Mouse (Mus musculus): ENCODE data around the gene Wfdc3.
"Not testable (repeated sequence)": the region's sequence is repeated elsewhere in the genome, so short reads cannot be mapped to it uniquely, and the experiment has no call there.

The Wfdc3 gene

GRCm38 (mm10) chr2:164734839-164735238 is 10.9 kb downstream of the Wfdc3 start:
- no peak for DNase-seq

- no peak for DNase-seq
Observed at GRCm38 (mm10) chr2:164733259-164733658, 12.5 kb downstream of the Wfdc3 start.

- no peak for DNase-seq
Observed at GRCm38 (mm10) chr2:164731719-164732118, 14.0 kb downstream of the Wfdc3 start.

- DNase-seq: peak; percentile 77 to 78
Observed at GRCm38 (mm10) chr2:164725895-164726619, 19.7 kb downstream of the Wfdc3 start.

GRCm38 (mm10) chr2:164723276-164723675 is 22.5 kb downstream of the Wfdc3 start:
- DNase-seq: no peak

GRCm38 (mm10) chr2:164716194-164716786 is 29.4 kb downstream of the Wfdc3 start:
- not testable (repeated sequence) for DNase-seq

GRCm38 (mm10) chr2:164715005-164715404 is 30.7 kb downstream of the Wfdc3 start, which contains the start of gene Spint5:
Spint5 (plus strand) TSS chr2:164715305.
- DNase-seq: no peak

GRCm38 (mm10) chr2:164705991-164706390 is 39.7 kb downstream of the Wfdc3 start:
- DNase-seq: no peak

GRCm38 (mm10) chr2:164705328-164705727 is 40.4 kb downstream of the Wfdc3 start:
- DNase-seq: no peak

GRCm38 (mm10) chr2:164704235-164704634 is 41.5 kb downstream of the Wfdc3 start:
- DNase-seq: no peak

- DNase-seq: no peak
Observed at GRCm38 (mm10) chr2:164701761-164702160, 44.0 kb downstream of the Wfdc3 start.

- no peak for DNase-seq
Observed at GRCm38 (mm10) chr2:164700959-164701358, 44.8 kb downstream of the Wfdc3 start.

GRCm38 (mm10) chr2:164698201-164698600 is 47.5 kb downstream of the Wfdc3 start, which contains the start of gene Spint4:
Spint4 (plus strand) TSS chr2:164698501.
- DNase-seq: no peak

GRCm38 (mm10) chr2:164684807-164685206 is 60.9 kb downstream of the Wfdc3 start, which contains the start of gene Wfdc13:
Wfdc13 (plus strand) TSS chr2:164685107.
- no peak for DNase-seq

All from kidney, adult 8-10 months (tissue).